Mouse (Mus musculus): ENCODE data around the gene 4931414P19Rik. TPM values are rescaled to one million over a fixed set of nuclear protein-coding genes. Genes with fewer than 3 reads are reported as not detected.

Gene 4931414P19Rik
- total RNA-seq, 1 experiment from 2014 or later, result 5.3 TPM

DNA sequence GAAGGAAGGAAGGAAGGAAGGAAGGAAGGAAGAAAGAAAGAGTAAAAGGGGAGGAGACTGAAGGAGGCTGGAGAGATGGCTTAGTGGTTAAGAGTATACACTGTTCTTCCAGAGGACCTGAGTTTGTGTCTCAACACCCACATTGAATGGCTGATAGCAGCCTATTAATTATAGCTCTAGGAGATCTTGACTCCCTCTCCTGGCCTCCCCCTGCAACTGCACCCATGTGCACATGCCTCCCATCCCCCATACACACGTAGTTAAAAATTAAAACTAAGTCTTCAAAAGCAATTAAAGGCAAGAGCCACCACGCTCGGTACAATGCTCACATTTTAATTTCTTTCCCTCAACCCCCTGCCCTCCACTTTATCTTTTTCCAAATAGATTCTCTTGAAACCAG is 11.7 kb downstream of the 4931414P19Rik start:
- ATAC-seq (replicated peaks; ENCODE audit: low read depth, poor library complexity, severe bottlenecking), result no peak

DNA sequence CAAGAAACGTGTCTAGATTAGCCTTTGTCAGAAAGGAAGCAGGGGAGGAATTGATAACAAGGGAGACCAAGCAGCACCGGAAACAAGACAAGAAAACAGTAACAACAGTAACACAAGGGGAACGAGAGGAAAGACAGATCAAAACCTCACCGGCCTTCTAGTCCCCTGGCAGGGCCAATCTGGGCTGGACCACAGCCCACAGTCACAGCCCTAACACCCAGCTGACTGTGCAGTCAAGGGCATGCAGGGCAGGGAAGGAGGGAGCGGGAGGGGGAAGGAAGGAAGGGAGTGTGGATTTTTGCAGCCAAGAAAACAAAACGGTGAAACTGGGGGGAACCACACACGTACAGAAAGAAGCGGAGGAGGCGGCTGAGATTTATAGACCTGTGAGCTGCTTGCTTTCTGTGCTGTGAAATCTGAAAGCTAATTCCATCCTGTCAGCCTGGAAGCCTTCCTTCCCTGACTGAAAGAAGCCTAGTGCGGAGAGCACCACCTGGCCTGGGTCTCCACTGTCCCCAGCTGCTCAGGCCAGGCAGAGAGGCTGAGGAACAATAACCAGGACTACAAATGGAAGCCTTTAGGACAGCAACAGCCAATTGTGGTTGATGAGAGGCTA is 13.4 kb downstream of the 4931414P19Rik start:
- peak; percentile 88 for ATAC-seq (replicated peaks; ENCODE audit: low read depth, poor library complexity, severe bottlenecking)

DNA sequence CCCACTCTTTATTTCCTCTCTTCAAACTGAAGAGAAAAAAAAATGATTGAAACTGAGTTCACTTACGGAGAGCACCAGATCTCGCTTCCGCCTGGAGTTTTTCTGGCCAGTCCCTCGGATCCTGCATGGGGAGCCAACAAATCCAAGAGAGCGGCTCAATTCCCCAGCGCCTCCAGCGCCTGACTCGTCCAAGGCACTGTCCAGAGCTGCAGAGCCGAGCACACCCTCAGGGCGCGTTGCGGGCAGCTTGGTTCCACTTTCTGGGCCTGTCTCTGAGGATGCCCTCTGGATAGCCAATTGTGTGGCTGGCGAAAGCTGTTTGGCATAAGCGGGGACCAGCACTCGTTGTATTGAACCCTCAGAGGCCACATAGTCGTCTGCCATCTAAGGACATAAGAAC is 14.7 kb downstream of the 4931414P19Rik start:
- ATAC-seq (replicated peaks; ENCODE audit: low read depth, poor library complexity, severe bottlenecking), result no peak

DNA sequence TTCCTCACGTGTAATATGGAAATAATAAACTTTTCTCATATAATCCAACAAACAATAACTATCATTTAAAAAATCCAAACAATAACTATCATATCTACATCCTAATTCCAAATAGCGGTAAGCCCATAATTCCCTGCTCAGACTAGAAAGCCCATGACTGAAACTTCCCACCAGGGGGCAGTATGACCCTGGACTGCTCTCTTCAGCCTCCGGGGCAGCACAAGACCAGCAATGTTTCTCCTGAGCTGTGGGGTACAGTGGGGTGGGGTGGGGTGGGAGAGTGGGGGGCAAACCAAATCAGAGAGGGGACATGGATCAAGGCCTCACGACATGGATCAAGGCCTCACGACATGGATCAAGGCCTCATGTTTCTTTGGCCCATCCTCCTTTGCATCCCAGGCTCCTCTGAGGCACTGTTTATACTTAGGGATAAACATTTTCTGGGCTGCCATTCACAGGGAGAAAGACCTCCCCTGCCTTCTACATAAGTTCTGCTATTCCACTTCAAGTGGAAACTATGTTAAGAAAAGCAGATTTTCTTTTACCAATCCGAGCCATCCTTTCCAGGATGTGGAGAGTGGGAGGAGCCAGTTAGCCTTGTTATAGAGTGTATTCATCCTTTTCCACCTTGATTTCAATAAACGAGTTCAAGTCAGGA is 22.0 kb downstream of the 4931414P19Rik start:
- ATAC-seq (replicated peaks; ENCODE audit: low read depth, poor library complexity, severe bottlenecking), result peak; percentile 81; the same call in 1 of the 2 replicates

GRCm38 (mm10) chr14:54582536-54582935 is 23.3 kb downstream of the 4931414P19Rik start:
- no peak for ATAC-seq (replicated peaks; ENCODE audit: low read depth, poor library complexity, severe bottlenecking)

DNA sequence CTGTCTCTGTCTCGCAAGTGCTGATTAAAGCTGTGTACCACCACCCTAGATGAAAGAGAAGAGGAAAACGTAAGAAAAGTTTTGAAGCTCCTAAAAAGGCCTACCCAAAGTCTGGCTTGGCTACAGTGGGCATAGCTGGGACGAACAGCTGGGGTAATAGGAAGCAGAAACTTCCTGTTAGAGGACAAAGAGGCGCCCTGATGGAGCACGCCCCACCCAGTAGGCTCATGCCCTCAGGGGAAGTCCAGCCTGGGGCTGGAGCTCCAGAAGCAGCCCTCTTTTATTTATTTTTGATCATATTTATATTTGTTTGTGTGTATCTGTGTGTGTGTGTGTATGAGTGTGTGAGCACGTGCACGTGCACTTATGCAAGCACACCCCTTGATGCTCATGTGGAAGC is 26.2 kb downstream of the 4931414P19Rik start:
- ATAC-seq (replicated peaks; ENCODE audit: low read depth, poor library complexity, severe bottlenecking), result peak; percentile 43; the same call in 1 of the 2 replicates

DNA sequence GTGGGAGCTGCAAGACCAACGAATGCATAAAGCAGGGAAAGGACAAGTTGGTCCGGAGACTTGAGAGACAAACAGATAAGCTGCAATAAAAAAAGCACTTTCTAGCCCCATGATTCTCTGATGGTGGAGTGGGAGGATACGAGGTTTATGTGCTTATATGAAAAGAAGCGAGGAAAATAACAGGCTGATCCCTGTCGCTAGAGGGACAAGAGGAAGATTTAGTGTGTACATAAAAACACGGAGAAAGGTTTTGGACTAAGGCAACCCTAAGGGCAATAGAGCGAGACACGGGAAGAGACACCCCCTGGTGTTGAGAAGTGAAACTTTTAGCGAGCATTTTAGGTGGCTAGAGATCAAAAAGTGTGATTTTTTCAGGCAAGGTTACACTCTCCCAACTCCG is 27.7 kb downstream of the 4931414P19Rik start:
- peak; percentile 66 for ATAC-seq (replicated peaks; ENCODE audit: low read depth, poor library complexity, severe bottlenecking)

- peak; percentile 63 for ATAC-seq (replicated peaks; ENCODE audit: low read depth, poor library complexity, severe bottlenecking)
Measured at GRCm38 (mm10) chr14:54577089-54577982, 28.5 kb downstream of the 4931414P19Rik start, which contains the start of gene Ajuba. Ajuba (minus strand) TSS chr14:54577558.

DNA sequence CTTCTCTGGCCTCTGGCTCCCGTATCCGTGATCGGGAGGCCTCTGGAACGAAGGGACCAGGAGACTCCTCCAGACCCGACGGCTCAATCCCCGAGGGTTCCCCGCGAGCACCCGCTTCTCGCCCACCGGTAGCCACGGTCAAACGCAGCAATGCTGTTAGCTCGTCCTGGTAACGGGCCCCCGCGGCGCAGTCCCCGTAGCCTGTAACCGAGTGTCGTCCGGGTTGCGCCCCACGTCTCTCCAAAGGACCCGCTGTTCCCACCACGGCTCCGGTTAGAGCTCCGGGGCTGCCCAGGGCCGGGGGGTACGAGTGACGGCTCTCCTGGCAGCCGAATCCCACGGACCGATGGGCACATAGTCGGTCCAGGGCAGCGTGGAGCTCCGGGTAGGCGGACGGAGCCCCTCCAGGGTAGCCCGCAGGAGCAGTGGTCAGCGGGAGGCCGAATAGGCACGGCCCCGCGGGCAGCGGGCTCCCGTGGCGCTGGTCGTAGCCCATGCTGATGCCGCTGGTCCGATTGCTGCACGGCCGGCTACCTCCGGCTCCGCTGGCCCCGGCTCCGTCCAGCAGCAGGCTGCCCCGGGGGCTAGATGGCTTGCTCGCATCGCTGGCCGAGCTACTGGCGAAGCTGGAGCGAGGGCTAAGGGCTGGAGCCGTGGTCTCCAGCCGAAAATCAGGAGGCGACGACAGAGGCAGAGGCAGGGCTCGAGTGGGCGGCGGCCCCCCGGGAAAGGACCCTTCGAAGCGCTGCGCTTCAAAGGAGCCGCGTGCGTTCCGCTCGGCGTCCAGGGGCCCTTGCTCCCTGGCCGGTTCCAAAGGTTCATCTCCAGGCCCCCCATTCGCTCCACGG is 29.3 kb downstream of the 4931414P19Rik start:
- no peak for ATAC-seq (replicated peaks; ENCODE audit: low read depth, poor library complexity, severe bottlenecking)

GRCm38 (mm10) chr14:54575631-54576030 is 30.2 kb downstream of the 4931414P19Rik start:
- no peak for ATAC-seq (replicated peaks; ENCODE audit: low read depth, poor library complexity, severe bottlenecking)

- ATAC-seq (replicated peaks; ENCODE audit: low read depth, poor library complexity, severe bottlenecking), result no peak
Measured at GRCm38 (mm10) chr14:54575031-54575430, 30.8 kb downstream of the 4931414P19Rik start.

GRCm38 (mm10) chr14:54574253-54574652 is 31.5 kb downstream of the 4931414P19Rik start:
- ATAC-seq (replicated peaks; ENCODE audit: low read depth, poor library complexity, severe bottlenecking), result no peak

- no peak for ATAC-seq (replicated peaks; ENCODE audit: low read depth, poor library complexity, severe bottlenecking)
Measured at GRCm38 (mm10) chr14:54572790-54573736, 32.7 kb downstream of the 4931414P19Rik start.

- no peak for ATAC-seq (replicated peaks; ENCODE audit: low read depth, poor library complexity, severe bottlenecking)
Measured at GRCm38 (mm10) chr14:54572122-54572521, 33.7 kb downstream of the 4931414P19Rik start.

DNA sequence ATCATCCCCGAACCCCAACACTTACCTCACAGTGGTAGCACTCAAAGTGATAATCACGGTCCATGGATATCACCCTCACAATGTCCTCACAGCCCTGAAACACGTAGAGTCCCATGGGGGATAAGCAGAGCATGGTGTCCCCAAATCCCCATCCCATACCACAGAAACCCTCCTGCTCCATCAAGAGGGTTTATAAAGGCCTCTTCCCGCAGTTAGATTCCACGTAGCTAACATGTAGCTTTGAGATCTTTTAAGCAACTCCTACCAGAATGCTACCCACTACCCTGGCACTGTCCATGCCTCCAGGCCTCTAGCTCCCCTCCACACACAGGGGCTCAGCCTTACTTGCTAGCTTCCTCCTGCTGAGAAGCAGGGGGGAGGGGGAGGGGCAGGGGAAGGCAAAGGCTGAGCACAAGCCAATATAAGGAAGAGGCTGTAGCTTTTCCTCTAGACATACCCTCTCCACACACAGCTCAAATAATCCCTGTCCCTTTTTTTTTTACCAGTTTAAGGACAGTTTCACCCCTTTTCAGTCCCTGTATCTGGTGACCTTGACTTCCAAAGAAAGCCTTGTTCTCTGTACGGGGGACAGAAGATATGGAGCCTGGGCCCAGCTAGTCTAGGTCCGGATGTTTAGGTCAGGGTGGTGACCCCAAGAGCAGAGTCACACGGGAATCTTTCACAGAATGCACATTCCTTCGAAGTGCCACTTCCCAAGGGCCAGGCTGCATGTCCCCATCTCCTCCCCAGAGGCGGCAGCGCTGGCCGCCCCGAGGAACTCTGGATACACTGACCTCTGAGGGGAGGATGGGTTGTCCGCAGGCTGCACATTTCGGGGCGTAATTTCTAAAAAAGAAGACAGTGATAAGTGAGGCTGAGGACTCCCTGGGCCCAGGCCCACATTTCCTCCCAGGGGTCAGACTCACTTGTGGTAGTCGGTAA is 36.1 kb downstream of the 4931414P19Rik start:
- ATAC-seq (replicated peaks; ENCODE audit: low read depth, poor library complexity, severe bottlenecking), result no peak

GRCm38 (mm10) chr14:54568694-54569414 is 36.9 kb downstream of the 4931414P19Rik start:
- ATAC-seq (replicated peaks; ENCODE audit: low read depth, poor library complexity, severe bottlenecking), result peak; percentile 85
